Mouse (Mus musculus) myocyte (in vitro differentiated cells): ENCODE data around the gene Sec24d.

Source experiments
- MYOG ChIP-seq, 3 experiments: IDR thresholded peaks; one replicate each; pipeline ENCODE4 v1.6.1; 2011; ENCODE audit warnings: control low read depth in 2 of 3, low read depth in 2 of 3, mild to moderate bottlenecking in 2 of 3; ENCODE audit not compliant: insufficient read length in 2 of 3, control insufficient read depth in 1 of 3, insufficient read depth in 1 of 3
- POLR2AphosphoS2 ChIP-seq: IDR thresholded peaks from one replicate; pipeline ENCODE4 v1.6.1; 2011; ENCODE audit warnings: low read depth, control low read depth; ENCODE audit not compliant: insufficient read length

- no peak for TF ChIP-seq MYOG (IDR thresholded peaks at IDR 0.05; ENCODE audit: control insufficient read depth in 1 of 3, insufficient read depth in 1 of 3, insufficient read length in 2 of 3, low read depth in 2 of 3)
- TF ChIP-seq POLR2AphosphoS2, result no peak
These were observed 53.1 kb downstream of the Sec24d start for GRCm38 (mm10) chr3:123320341-123320740.
